19 mouse cellular contexts compared by ENCODE assay signal in the genomic region with DNA sequence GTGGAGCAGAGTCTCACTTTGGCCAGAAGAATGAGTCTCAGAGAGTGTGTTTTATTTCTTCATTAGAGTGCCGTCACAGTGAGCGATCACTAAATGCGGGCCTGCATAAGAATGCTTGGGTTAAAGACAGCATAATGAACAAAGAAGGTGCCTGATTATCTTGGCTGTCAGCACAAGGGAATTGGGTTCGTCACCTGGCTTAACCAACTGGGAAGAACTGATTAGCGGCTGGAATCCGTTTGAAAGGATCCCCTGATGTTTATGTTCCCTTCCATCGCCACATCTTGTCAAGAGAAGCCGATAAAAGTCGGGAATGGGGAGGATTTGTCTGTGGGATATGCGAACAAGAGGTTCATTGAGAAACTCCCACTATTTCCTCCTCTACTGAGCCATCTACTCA.
DNase-seq lines count a peak whose midpoint lies in the region; ATAC-seq and TF ChIP-seq lines count a peak whose summit lies in the region.
"Had no signal": no experiment of that assay in that cellular context is flagged by ENCODE, and none has a peak within 500 bp of the region (broad histone marks: within the 10 kb centered on the region; RNA-seq: fewer than 3 reads in every experiment).

No protein-coding gene starts in this region.

- peak; percentile 72 for DNase-seq in heart, adult 11 months
- no peak for DNase-seq in heart, adult 8-10 months (ENCODE audit: low spot score)
- DNase-seq in kidney, postnatal 14 days = no peak
- peak; percentile 66 for DNase-seq in Patski (ENCODE audit: low read depth, low spot score)
- no peak for DNase-seq in gastrocnemius, postnatal 36 days
- DNase-seq: adrenal gland, postnatal 10 days; cerebellum, adult 9-11 months; kidney, postnatal 36 days; liver, postnatal 0 days; lung, postnatal 10 days; right cerebral cortex, adult 18-20 months; thymus, postnatal 36 days had no signal

- no peak for TF ChIP-seq CTCF in Patski (IDR thresholded peaks at IDR 0.05)

- no peaks in the 10 kb centered on the region for H3K9me3 ChIP-seq in kidney, embryonic 16.5 days (ENCODE audit: low read length)
- no peaks in the 10 kb centered on the region for H3K9me3 ChIP-seq in forebrain, embryonic 15.5 days
- H3K9me3 ChIP-seq: heart, embryonic 13.5 days; limb, embryonic 10.5 days had no signal

- ATAC-seq in kidney, embryonic 16.5 days (ENCODE audit: low FRiP score, low TSS enrichment) = peak; percentile 58; the same call in 1 of the 2 replicates
- peak; percentile 52 for ATAC-seq in Patski
- ATAC-seq in forebrain, embryonic 15.5 days (replicated peaks) = no peak
- ATAC-seq: activated CD4-positive, CD25-positive, alpha-beta regulatory T cell, adult 4 months; inflammation-experienced regulatory T-cells, adult 6 months; liver, postnatal 0 days; midbrain, embryonic 16.5 days had no signal

- intact Hi-C loops in gastrocnemius, postnatal 36 days (cut with DNase I) = no loop called here

- no peak overlapping the region for H3K9ac ChIP-seq in kidney, embryonic 16.5 days (replicated peaks; ENCODE audit: low read length)
- no peak overlapping the region for H3K9ac ChIP-seq in forebrain, embryonic 15.5 days (replicated peaks)
- H3K9ac ChIP-seq: heart, embryonic 13.5 days; liver, postnatal 0 days had no signal

- H3K4me3 ChIP-seq in kidney, embryonic 16.5 days (ENCODE audit: low read length) = no peak overlapping the region
- H3K4me3 ChIP-seq in forebrain, embryonic 15.5 days = no peak overlapping the region
- H3K4me3 ChIP-seq: heart, embryonic 13.5 days; limb, embryonic 10.5 days had no signal

- POLR2A ChIA-PET in Patski (lab: Charles Lee) = no interaction called here

- H3K27me3 ChIP-seq in kidney, embryonic 16.5 days (ENCODE audit: insufficient read depth, low read length) = no peaks in the 10 kb centered on the region
- H3K27me3 ChIP-seq in Patski = no peaks in the 10 kb centered on the region
- H3K27me3 ChIP-seq in forebrain, embryonic 15.5 days = no peaks in the 10 kb centered on the region
- H3K27me3 ChIP-seq: heart, embryonic 13.5 days had no signal

- no peak overlapping the region for H3K27ac ChIP-seq in kidney, embryonic 16.5 days (ENCODE audit: low read length)
- H3K27ac ChIP-seq in forebrain, embryonic 15.5 days (replicated peaks) = 0 out of 2 replicates have a peak overlapping the region, but pooled peaks have one; percentile 11
- H3K27ac ChIP-seq: heart, embryonic 13.5 days; limb, embryonic 10.5 days had no signal

- in situ Hi-C loops in Patski (cut with MboI; ENCODE audit: low pct_unique_long_range_greater_than_20kb) = no loop called here

- 0 out of 2 replicates have a peak overlapping the region, but pooled peaks have one; percentile 21 for H3K4me2 ChIP-seq in kidney, embryonic 16.5 days (replicated peaks; ENCODE audit: low read depth, low read length)
- no peak overlapping the region for H3K4me2 ChIP-seq in forebrain, embryonic 15.5 days (replicated peaks)
- H3K4me2 ChIP-seq: heart, embryonic 13.5 days had no signal

- H3K36me3 ChIP-seq in kidney, embryonic 16.5 days (ENCODE audit: insufficient read depth, low read length) = 0 out of 2 replicates have a peak, but pooled peaks cover 4% of the 10 kb centered on the region
- H3K36me3 ChIP-seq in forebrain, embryonic 15.5 days = 0 out of 2 replicates have a peak, but pooled peaks cover 5% of the 10 kb centered on the region

- H3K4me1 ChIP-seq in kidney, embryonic 16.5 days (ENCODE audit: insufficient read depth, low read length) = peaks cover 14% of the 10 kb centered on the region
- H3K4me1 ChIP-seq in forebrain, embryonic 15.5 days = peaks cover 71% of the 10 kb centered on the region

- WGBS in kidney, embryonic 16.5 days = 26% methylated on average over 10 of the region's 10 CpGs
- WGBS in forebrain, embryonic 15.5 days = 12% methylated on average over 10 of the region's 10 CpGs

- CTCF ChIA-PET in Patski (lab: Charles Lee) = no interaction called here

Comparison
In these comparisons a context has a peak if more than half of its experiments do, and no peak if none do; other contexts are left out.
1. DNase-seq: peak in heart, adult 11 months (single experiment) and Patski (single experiment); none in heart, adult 8-10 months (single experiment), kidney, postnatal 14 days (single experiment) and gastrocnemius, postnatal 36 days (0 of 2).